ENCODE assay signal across 8 mouse cellular contexts in the genomic region with DNA sequence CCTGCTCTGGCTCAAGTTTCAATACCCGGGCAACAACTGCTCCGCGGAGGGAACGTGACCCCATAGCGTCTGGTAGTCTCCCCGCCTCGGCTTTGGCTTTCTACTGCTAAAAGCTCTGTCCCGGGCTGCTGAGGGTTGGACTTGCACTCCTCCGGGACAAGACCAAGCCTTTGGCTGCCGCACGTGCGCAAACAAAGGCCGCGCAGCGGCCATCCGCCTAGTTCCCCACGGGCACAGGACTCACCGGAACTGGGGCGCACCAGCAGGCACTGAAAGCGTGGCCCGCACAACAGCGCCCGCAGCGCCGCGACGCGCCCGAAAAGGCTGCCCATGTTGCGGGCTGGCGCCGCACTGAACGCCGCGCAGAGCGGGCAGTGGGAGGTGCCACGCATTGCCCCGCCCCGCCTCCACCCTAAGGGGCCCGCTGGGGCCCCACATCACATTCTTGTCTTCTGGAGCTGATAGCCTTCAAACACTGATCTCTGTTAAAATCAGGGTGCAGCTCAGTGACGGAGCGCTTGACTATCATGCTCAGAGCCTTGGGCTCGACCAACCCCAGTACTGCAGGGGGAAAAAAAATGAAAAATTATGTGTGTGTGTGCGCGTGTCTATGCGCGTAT. TPM values are rescaled to one million over a fixed set of nuclear protein-coding genes. Genes with fewer than 3 reads are reported as not detected.
A peak's percentile ranks its signal among the peaks of the same experiment; 100 is the strongest.
DNase-seq lines count a peak whose midpoint lies in the region; ATAC-seq and TF ChIP-seq lines count a peak whose summit lies in the region.

A gene (minus strand): TSS at position 482 of the 620 bp plus-strand sequence.

- peak within 1 kb of the TSS; percentile 53 for H3K4me3 ChIP-seq in heart, adult 2 months
- peak within 1 kb of the TSS; percentile 56 for H3K4me3 ChIP-seq in kidney, embryonic 16.5 days (ENCODE audit: low read length)
- H3K4me3 ChIP-seq in liver, adult 2 months (ENCODE audit: insufficient read depth, low read depth, low read length): peak within 1 kb of the TSS; percentile 58
- peak within 1 kb of the TSS; percentile 65 for H3K4me3 ChIP-seq in stomach, postnatal 0 days (ENCODE audit: low read depth, low read length)

- peak within 1 kb of the TSS; percentile 73 for H3K9ac ChIP-seq in heart, adult 2 months (ENCODE audit: low read depth, low read length)
- H3K9ac ChIP-seq in kidney, embryonic 16.5 days (replicated peaks; ENCODE audit: low read length): peak within 1 kb of the TSS; percentile 78
- peak within 1 kb of the TSS; percentile 65 for H3K9ac ChIP-seq in liver, adult 2 months (ENCODE audit: low read depth, low read length)
- peak within 1 kb of the TSS; percentile 76 for H3K9ac ChIP-seq in stomach, postnatal 0 days (ENCODE audit: low read length)

- H3K27me3 ChIP-seq in heart, adult 2 months (ENCODE audit: control insufficient read depth, insufficient read depth, low read length): no peaks in the 10 kb centered on the region
- H3K27me3 ChIP-seq in kidney, embryonic 16.5 days (ENCODE audit: insufficient read depth, low read length): no peaks in the 10 kb centered on the region
- no peaks in the 10 kb centered on the region for H3K27me3 ChIP-seq in liver, adult 2 months (ENCODE audit: control insufficient read depth, insufficient read depth, low read length)
- H3K27me3 ChIP-seq in stomach, postnatal 0 days (ENCODE audit: control insufficient read depth, insufficient read depth, low read length): no peaks in the 10 kb centered on the region

- 0 out of 2 replicates have a peak, but pooled peaks have one; percentile 38 for TF ChIP-seq POLR2A in heart, adult 2 months (IDR thresholded peaks at IDR 0.05; ENCODE audit: insufficient read depth, low read depth, low read length)
- 0 out of 2 replicates have a peak, but pooled peaks have one; percentile 4 for TF ChIP-seq POLR2A in liver, adult 2 months (IDR thresholded peaks at IDR 0.05; ENCODE audit: extremely low read depth, insufficient read depth, low read length)

- TF ChIP-seq EP300 in heart, adult 2 months (IDR thresholded peaks at IDR 0.05; ENCODE audit: insufficient read depth, low read depth, low read length): no peak
- no peak for TF ChIP-seq EP300 in stomach, postnatal 0 days (optimal IDR thresholded peaks at IDR 0.05)

- no peaks in the 10 kb centered on the region for H3K4me1 ChIP-seq in heart, adult 2 months (ENCODE audit: control insufficient read depth, insufficient read depth, low read length)
- peaks cover 11% of the 10 kb centered on the region; the same call in 1 of the 2 replicates for H3K4me1 ChIP-seq in kidney, embryonic 16.5 days (ENCODE audit: insufficient read depth, low read length)
- H3K4me1 ChIP-seq in liver, adult 2 months (ENCODE audit: control insufficient read depth, insufficient read depth, low read length): peaks cover 9% of the 10 kb centered on the region
- peaks cover 3% of the 10 kb centered on the region; the same call in 1 of the 2 replicates for H3K4me1 ChIP-seq in stomach, postnatal 0 days (replicated peaks; ENCODE audit: control insufficient read depth, insufficient read depth)

- DNase-seq in 3T3-L1 (ENCODE audit: low read depth, low spot score): peak; percentile 35
- peak; percentile 52 to 63 for DNase-seq in adrenal gland, adult 18-20 months (ENCODE audit: low spot score in 2 of 2)
- peak; percentile 70 for DNase-seq in embryo, embryonic 10 days (ENCODE audit: low spot score)
- DNase-seq in heart, adult 2 months: peak; percentile 54 to 73
- DNase-seq in liver, adult 2 months (ENCODE audit: extremely low read depth, low read depth, low spot score): peak; percentile 54
- DNase-seq in naive thymus-derived CD4-positive, alpha-beta T cell, adult 2 months (ENCODE audit: low read depth): peak; percentile 64
- DNase-seq in stomach, postnatal 0 days (ENCODE audit: low spot score): peak; percentile 75

- no peak for TF ChIP-seq CTCF in heart, adult 2 months (IDR thresholded peaks at IDR 0.05)
- TF ChIP-seq CTCF in liver, adult 2 months (IDR thresholded peaks at IDR 0.05; ENCODE audit: low read depth, low read length): no peak
- no peak for TF ChIP-seq CTCF in stomach, postnatal 0 days (IDR thresholded peaks at IDR 0.05; ENCODE audit: low read depth)

- H3K4me2 ChIP-seq in kidney, embryonic 16.5 days (replicated peaks; ENCODE audit: low read depth, low read length): peak within 1 kb of the TSS; percentile 78
- H3K4me2 ChIP-seq in stomach, postnatal 0 days (replicated peaks; ENCODE audit: low read depth): peak within 1 kb of the TSS; percentile 93

- peak; percentile 78 for ATAC-seq in kidney, embryonic 16.5 days (ENCODE audit: low FRiP score, low TSS enrichment)
- peak; percentile 58 for ATAC-seq in stomach, postnatal 0 days (ENCODE audit: low FRiP score, low TSS enrichment)

- 4% methylated on average over 47 of the region's 47 CpGs for WGBS in heart, adult 2 months
- 3% methylated on average over 47 of the region's 47 CpGs for WGBS in kidney, embryonic 16.5 days
- 5% methylated on average over 47 of the region's 47 CpGs for WGBS in liver, adult 2 months
- under 1% methylated on average over 46 of the region's 47 CpGs for whole genome bisulfite sequencing in stomach, postnatal 0 days

- no peaks in the 10 kb centered on the region for H3K79me2 ChIP-seq in heart, adult 2 months (replicated peaks; ENCODE audit: control insufficient read depth, insufficient read depth, low read length)
- H3K79me2 ChIP-seq in liver, adult 2 months (ENCODE audit: control insufficient read depth, insufficient read depth, low read length): no peaks in the 10 kb centered on the region

- H3K27ac ChIP-seq in heart, adult 2 months: no peak within 1 kb of the TSS
- H3K27ac ChIP-seq in kidney, embryonic 16.5 days (ENCODE audit: low read length): peak within 1 kb of the TSS; percentile 59
- no peak within 1 kb of the TSS for H3K27ac ChIP-seq in liver, adult 2 months (replicated peaks; ENCODE audit: insufficient read depth, low read depth, low read length)
- H3K27ac ChIP-seq in stomach, postnatal 0 days (replicated peaks): peak within 1 kb of the TSS; percentile 65; the same call in 1 of the 2 replicates

- no peaks in the 10 kb centered on the region for H3K36me3 ChIP-seq in heart, adult 2 months (ENCODE audit: control insufficient read depth, insufficient read depth, low read length)
- peaks cover 12% of the 10 kb centered on the region for H3K36me3 ChIP-seq in kidney, embryonic 16.5 days (ENCODE audit: insufficient read depth, low read length)
- H3K36me3 ChIP-seq in liver, adult 2 months (ENCODE audit: control insufficient read depth, insufficient read depth, low read length): no peaks in the 10 kb centered on the region
- H3K36me3 ChIP-seq in stomach, postnatal 0 days (ENCODE audit: control insufficient read depth, insufficient read depth, low read length): no peaks in the 10 kb centered on the region

- intact Hi-C loops in heart, adult 2 months (cut with DNase I): no loop called here

- no peaks in the 10 kb centered on the region for H3K9me3 ChIP-seq in kidney, embryonic 16.5 days (ENCODE audit: low read length)
- no peaks in the 10 kb centered on the region for H3K9me3 ChIP-seq in stomach, postnatal 0 days (ENCODE audit: control insufficient read depth, low read length)

RNA-seq across cellular contexts. Expression of the gene that starts here (rescaled TPM):
- 1 to 10 TPM; 2.9 to 3.2 TPM for total RNA-seq in adrenal gland, adult 18-20 months (2021)
- total RNA-seq in heart, adult 2 months (2021): 1 to 10 TPM; 3.7 to 4.4 TPM
- polyA plus RNA-seq in heart, adult 2 months (2012; rRNA removed): 13.8 and 21.4 TPM in 2 replicates
- polyA plus RNA-seq in kidney, embryonic 16.5 days (2015; fragmentation: Nextera tagmentation; extraction: Ambion mirVana): 103 and 112 TPM in 2 replicates
- 6.2 and 7.0 TPM in 2 replicates for total RNA-seq in liver, adult 2 months (2014; rRNA removed)
- polyA plus RNA-seq in liver, adult 2 months (2012; rRNA removed): 8.7 TPM in 2 replicates
- 30.9 and 32.5 TPM in 2 replicates for polyA plus RNA-seq in stomach, postnatal 0 days (2015; fragmentation: Nextera tagmentation; extraction: Ambion mirVana)

Comparison
In these comparisons a context has a peak if more than half of its experiments do, and no peak if none do; other contexts are left out.
1. H3K27ac ChIP-seq: peak in kidney, embryonic 16.5 days (single experiment) and stomach, postnatal 0 days (single experiment); none in heart, adult 2 months (single experiment) and liver, adult 2 months (single experiment).
2. Peak in every context shown above with its lines, with median percentiles within 50 percentile points of each other: DNase-seq, H3K4me3 ChIP-seq and H3K9ac ChIP-seq.